Mouse (Mus musculus) fat pad, adult 2 months (tissue): ENCODE results near the gene Eef2k.
"Not testable (repeated sequence)": the region's sequence is repeated elsewhere in the genome, so short reads cannot be mapped to it uniquely, and the experiment has no call there.

Source experiments
- DNase-seq: peaks from one replicate; pipeline ENCODE4 v3.0.0-alpha.2; 2011; ENCODE audit warnings: low read depth, low spot score; ENCODE audit errors: extremely low read depth

Eef2k gene

GRCm38 (mm10) chr7:120933680-120934195 is 91.1 kb downstream of the Eef2k start:
- no peak for DNase-seq

GRCm38 (mm10) chr7:120934716-120935115 is 92.1 kb downstream of the Eef2k start:
- DNase-seq = no peak

GRCm38 (mm10) chr7:120936522-120936921 is 93.9 kb downstream of the Eef2k start:
- DNase-seq = no peak

- no peak for DNase-seq
Observed at GRCm38 (mm10) chr7:120938206-120938605, 95.6 kb downstream of the Eef2k start.

GRCm38 (mm10) chr7:120940343-120940742 is 97.7 kb downstream of the Eef2k start:
- no peak for DNase-seq

GRCm38 (mm10) chr7:120941214-120941613 is 98.6 kb downstream of the Eef2k start:
- DNase-seq = no peak

- no peak for DNase-seq
Observed at GRCm38 (mm10) chr7:120942506-120942905, 99.9 kb downstream of the Eef2k start.

- DNase-seq = no peak
Observed at GRCm38 (mm10) chr7:120943936-120944509, 101.4 kb downstream of the Eef2k start.

- DNase-seq = not testable (repeated sequence)
Observed at GRCm38 (mm10) chr7:120953591-120953990, 111.0 kb downstream of the Eef2k start.
